Mouse (Mus musculus) retina, postnatal 7 days (tissue): ENCODE data around the gene Akt2.

Source experiments
- DNase-seq: peaks from one replicate; pipeline ENCODE4 v3.0.0-alpha.2; 2012; ENCODE audit warnings: low read depth, low spot score

Akt2 gene

DNA sequence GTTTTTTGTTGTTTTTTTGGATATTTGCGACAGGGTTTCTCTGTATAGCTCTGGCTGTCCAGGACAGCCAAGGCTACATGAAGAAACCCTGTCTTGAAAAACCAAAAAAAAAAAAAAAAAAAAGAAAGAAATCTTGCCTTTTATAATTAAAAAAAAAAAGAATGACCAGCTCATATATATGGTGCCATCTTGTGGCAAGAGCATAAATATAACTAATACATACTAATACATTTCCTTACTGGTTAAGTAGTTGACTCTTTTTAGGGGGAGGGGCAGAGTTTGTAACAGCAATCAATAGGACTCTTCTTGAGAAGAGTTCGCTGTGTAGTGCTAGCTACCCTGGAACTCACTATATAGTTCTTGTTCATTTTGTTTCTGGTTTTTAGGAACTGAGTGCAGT lies 3.6 kb upstream of the Akt2 start:
- DNase-seq: no peak

DNA sequence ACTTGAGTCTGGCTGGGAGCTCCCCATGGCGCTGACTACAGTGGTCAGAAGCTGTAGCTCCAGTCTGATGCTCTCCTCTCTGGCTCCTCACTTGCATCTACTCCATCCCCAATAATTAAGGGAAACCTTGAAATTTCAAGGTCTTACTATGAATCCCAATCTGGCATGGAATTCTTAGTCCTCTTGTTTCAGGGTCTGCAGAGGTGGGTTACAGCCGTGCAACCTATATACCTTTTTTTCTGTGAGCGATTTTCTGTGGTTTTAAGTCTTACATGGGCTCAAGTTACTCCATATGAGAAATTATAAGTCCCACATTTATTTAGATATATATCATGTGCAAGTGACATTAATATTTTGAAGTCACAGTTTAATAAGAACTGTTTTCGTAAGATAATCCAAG lies 1.3 kb upstream of the Akt2 start:
- no peak for DNase-seq

- DNase-seq: no peak
These were observed 662 bp upstream of the Akt2 start for GRCm38 (mm10) chr7:27590566-27591213.

- DNase-seq: no peak
These were observed 1.0 kb downstream of the Akt2 start for GRCm38 (mm10) chr7:27592217-27592929.

DNA sequence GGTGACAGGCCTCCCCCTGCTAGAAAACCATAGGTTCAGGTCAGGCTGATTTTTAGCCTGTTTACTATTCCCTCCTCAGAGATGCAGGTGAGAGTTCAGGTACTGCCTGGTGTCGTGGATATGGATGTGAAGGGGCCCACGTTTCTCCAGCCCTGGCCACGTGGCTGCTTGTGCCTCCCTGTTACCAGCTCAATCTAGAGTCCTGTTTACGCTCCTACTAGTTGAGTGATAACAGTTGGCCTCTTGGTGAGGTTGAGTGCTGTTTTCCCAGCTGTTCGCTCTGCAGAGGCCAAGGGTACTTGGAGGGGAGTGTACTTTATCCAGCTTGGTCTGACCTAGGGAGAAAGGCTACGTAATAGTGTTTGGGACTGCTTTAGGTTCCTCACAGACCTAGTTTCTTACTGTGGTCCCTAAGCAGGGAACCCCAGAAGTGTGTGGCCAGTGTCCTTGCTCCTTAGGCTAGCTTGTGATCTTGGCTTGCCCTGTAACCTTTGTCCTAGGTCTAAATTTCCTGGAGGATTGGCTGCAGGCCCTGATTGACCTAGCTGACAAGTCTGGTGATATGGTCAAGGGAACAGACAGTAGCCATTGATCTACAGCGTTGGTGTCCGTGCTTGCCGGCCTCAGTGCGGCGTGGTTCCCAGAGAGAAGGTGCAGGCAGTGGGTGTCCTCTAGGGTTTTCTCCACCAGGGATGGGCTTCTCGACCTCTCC lies 1.7 kb downstream of the Akt2 start:
- no peak for DNase-seq

DNA sequence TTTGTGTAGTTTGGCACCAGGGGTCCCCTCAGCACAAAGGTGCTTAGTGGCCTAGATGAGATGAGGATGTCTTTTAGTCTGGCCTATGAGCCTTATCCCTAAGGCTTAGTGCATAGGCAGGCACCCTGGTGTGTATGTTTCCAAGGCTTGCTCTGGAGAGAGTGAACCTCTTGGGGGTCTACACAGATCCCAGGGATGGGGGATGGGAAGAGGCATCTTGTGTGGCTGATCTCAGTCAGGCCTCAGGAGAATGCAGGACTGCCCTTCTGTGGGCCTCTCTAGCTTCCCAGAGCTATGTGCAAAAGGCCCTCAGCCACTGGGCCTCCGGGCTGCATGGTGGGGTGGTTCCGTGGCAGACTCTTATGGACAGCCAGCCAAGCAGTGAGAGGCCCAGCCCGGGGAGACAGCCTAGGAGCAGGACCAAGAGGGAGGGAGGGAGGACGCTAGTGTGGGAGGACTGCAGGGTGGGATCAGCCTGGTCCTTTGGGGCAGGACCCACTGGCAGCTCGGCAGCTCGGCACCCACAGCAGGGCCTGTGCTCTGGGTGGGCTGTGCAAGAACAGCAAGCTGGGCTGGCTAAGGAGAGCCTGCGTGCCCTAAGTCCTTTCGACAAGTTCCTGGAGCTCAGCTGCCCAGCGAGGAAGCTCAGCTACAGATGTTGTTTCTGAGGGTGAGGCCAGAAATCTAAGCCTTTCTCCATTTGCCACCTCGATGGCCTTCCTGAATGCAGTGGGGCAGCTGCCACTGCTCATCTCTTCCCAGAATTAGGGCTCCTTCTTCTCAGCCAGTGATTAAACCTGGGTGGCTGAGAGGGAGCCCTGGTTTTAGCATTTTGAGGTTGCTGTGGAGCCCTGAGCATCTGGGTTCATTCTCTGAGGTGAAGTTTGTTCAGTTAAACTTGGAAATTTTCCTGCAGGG lies 5.5 kb downstream of the Akt2 start:
- no peak for DNase-seq

GRCm38 (mm10) chr7:27598053-27598452 lies 6.7 kb downstream of the Akt2 start:
- no peak for DNase-seq

DNA sequence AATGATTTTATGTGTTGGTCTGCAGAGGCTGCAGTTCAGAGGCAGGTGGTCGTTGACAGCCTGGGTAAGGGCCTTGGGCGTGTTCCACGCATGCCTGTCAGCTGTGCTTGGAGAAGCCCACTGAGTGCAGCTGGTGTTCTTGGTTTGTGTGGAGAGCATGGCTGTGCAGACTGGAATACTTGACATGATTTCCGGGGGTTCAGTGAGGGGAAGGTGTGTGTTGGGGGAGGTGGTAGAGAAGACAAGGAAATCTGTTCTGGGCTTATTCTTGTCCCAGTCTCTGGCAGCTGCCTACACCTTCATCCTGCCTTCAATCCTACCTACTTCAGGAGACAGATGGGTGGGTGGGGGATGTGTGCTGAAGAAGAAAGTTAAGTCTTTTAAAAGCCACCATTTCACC lies 10.3 kb downstream of the Akt2 start:
- DNase-seq: no peak

- DNase-seq: no peak
These were observed 10.8 kb downstream of the Akt2 start for GRCm38 (mm10) chr7:27602161-27602560.

- no peak for DNase-seq
These were observed 11.5 kb downstream of the Akt2 start for GRCm38 (mm10) chr7:27602835-27603234.

DNA sequence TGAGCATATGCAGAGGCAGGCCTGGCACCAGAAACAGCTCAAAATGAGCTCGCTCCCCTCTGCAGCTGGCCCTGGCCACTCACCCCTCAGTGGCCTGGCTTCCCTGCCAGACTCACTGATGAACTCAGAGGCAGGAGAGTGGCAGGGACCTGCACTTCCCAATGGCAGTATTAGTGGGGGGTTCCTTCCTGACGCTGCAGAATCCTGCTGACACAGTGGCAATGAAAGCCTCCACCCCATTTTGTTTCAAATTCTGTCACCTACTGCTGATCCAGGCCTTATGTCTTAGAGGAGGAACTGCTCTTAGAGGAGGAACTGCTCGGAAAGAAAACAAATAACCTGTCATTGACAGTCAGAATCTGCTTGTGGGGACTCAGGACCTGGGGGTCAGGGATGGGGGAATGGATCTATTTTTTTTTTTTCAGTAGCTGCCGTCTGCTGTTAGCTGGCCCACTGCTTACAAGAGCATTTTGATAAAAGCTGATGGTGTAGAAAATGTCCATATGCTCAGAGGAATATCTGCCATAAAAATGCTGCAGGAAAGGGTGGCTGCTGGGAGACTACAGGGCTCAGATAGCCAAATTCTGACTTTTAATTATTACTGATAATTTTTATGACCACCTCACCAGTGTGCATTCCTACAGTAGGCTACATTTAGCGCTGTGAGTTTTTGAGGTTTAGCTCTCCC lies 13.5 kb downstream of the Akt2 start:
- no peak for DNase-seq

- no peak for DNase-seq
These were observed 14.3 kb downstream of the Akt2 start for GRCm38 (mm10) chr7:27605499-27606285.

DNA sequence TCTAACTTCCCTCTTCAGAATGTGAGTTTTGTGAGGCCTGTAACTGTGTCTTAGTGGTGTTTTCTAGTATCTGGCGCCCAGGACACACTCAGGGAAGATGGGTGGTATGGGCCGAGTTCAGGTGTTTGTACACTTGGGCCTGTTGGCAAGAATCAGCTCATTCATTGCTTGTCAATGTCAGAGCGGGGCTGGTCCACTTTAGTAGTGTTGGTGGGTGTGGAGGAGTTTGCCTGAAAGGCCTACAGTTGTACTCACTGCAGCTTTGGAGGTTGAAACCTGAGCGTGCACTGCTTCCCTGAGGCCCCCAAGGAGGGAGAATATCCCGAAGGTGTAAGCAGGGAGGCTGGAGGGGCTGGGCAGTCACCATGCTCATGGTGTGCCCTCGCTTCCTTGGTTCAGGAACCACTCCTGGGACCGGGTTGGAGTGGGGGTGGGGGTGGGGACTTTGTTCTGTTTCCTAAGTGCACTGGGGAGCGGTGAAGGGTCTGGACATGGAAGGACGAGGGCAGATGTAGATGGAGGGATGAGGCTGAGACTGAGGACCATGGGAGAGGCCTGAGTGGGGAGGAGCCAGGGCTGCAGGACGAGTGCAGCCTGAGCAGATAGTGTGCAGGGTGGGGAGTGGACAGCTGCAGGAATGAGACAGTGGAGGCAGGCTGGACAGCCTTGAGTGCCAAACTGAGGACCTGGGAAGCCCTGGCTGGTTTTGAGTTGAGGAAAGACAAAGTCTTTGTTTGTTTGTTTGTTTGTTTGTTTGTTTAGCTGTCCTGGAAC lies 15.3 kb downstream of the Akt2 start:
- no peak for DNase-seq

GRCm38 (mm10) chr7:27607580-27607979 lies 16.2 kb downstream of the Akt2 start:
- DNase-seq: no peak

GRCm38 (mm10) chr7:27608130-27608529 lies 16.8 kb downstream of the Akt2 start:
- DNase-seq: no peak

- no peak for DNase-seq
These were observed 17.9 kb downstream of the Akt2 start for GRCm38 (mm10) chr7:27609285-27609684.

GRCm38 (mm10) chr7:27609688-27610087 lies 18.3 kb downstream of the Akt2 start:
- no peak for DNase-seq

- DNase-seq: no peak
These were observed 19.0 kb downstream of the Akt2 start for GRCm38 (mm10) chr7:27610370-27610769.

DNA sequence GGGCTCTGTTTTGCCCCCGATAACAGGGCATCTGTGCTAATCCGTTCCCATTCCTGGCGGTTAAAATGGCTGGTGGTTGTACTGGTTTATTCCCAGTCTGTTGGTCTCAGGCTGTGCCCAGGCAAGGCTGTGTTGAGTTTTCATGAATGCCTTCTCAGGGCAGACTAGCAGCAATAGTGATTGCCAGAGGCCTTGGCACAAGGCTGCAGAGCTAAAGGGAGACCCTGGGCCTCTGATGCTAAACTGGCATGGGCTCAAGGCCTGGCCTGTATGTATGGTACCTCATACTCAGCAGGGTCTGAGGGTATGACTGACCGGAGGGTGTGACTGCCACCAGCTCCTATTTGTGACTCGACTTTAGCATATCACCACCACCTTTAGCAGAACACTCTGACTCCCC lies 19.5 kb downstream of the Akt2 start:
- no peak for DNase-seq

GRCm38 (mm10) chr7:27612940-27613339 lies 21.6 kb downstream of the Akt2 start:
- DNase-seq: no peak
